In genomic region chr16:89632114-89632622, GRCm38 (mm10) we compare ENCODE assay signal across 19 mouse cellular contexts.
"Had no signal": no experiment of that assay in that cellular context is flagged by ENCODE, and none has a peak within 500 bp of the region (broad histone marks: within the 10 kb centered on the region; RNA-seq: fewer than 3 reads in every experiment).

No protein-coding gene starts in this region.

- ATAC-seq: intestine, postnatal 0 days; liver, postnatal 0 days; midbrain, embryonic 16.5 days had no signal

- H3K27me3 ChIP-seq: limb, embryonic 12.5 days; liver, embryonic 13.5 days; lung, embryonic 15.5 days; megakaryocyte, embryonic 14.5 days; midbrain, embryonic 12.5 days; neural tube, embryonic 13.5 days; stomach, embryonic 15.5 days had no signal

- H3K4me2 ChIP-seq: limb, embryonic 12.5 days; liver, embryonic 13.5 days; lung, embryonic 15.5 days; midbrain, embryonic 12.5 days; neural tube, embryonic 13.5 days; stomach, embryonic 15.5 days had no signal

- H3K36me3 ChIP-seq: limb, embryonic 12.5 days; liver, embryonic 13.5 days; lung, embryonic 15.5 days; midbrain, embryonic 12.5 days; neural tube, embryonic 13.5 days; stomach, embryonic 15.5 days had no signal

- H3K4me1 ChIP-seq: limb, embryonic 12.5 days; liver, embryonic 13.5 days; lung, embryonic 15.5 days; megakaryocyte, embryonic 14.5 days; midbrain, embryonic 12.5 days; neural tube, embryonic 13.5 days; stomach, embryonic 15.5 days had no signal

- DNase-seq: kidney, postnatal 14 days; liver; liver, embryonic 13.5 days; liver, postnatal 0 days; lung, postnatal 14 days; retina, postnatal 1 day; spleen, adult 18-20 months; thymus, adult 2 months; thymus, postnatal 36 days had no signal

- H3K9ac ChIP-seq: limb, embryonic 12.5 days; liver, embryonic 13.5 days; liver, postnatal 0 days; lung, embryonic 15.5 days; midbrain, embryonic 12.5 days; neural tube, embryonic 13.5 days; stomach, embryonic 15.5 days had no signal

- H3K27ac ChIP-seq: left cerebral cortex, adult 2 months; limb, embryonic 12.5 days; liver, embryonic 13.5 days; lung, embryonic 15.5 days; macrophage; midbrain, embryonic 12.5 days; neural tube, embryonic 13.5 days; stomach, embryonic 15.5 days had no signal

- H3K9me3 ChIP-seq: limb, embryonic 12.5 days; liver, embryonic 13.5 days; lung, embryonic 15.5 days; midbrain, embryonic 12.5 days; neural tube, embryonic 13.5 days; stomach, embryonic 15.5 days had no signal

- H3K4me3 ChIP-seq: left cerebral cortex, adult 2 months; limb, embryonic 12.5 days; liver, embryonic 13.5 days; lung, embryonic 15.5 days; megakaryocyte, embryonic 14.5 days; midbrain, embryonic 12.5 days; neural tube, embryonic 13.5 days; stomach, embryonic 15.5 days had no signal
